Mouse (Mus musculus) testis, adult 2 months (tissue): ENCODE measurements around the gene Pcmt1. TPM values are rescaled to one million over a fixed set of nuclear protein-coding genes. Genes with fewer than 3 reads are reported as not detected.

Source experiments
- H3K27ac ChIP-seq: fragments of 200-500 bp; 2 replicates; pipeline ENCODE4 v1.5.1; 2012; ENCODE audit warnings: low read depth, low read length; ENCODE audit not compliant: control insufficient read depth, insufficient read depth
- H3K27me3 ChIP-seq: fragments of 200-500 bp; 2 replicates; pipeline ENCODE4 v1.6.1; 2012; ENCODE audit warnings: mild to moderate bottlenecking, low read length, moderate library complexity; ENCODE audit not compliant: control insufficient read depth, insufficient read depth
- H3K36me3 ChIP-seq: fragments of 200-500 bp; 2 replicates; pipeline ENCODE4 v1.6.1; 2012; ENCODE audit warnings: mild to moderate bottlenecking, low read length; ENCODE audit not compliant: control insufficient read depth, insufficient read depth
- H3K4me1 ChIP-seq: fragments of 200-500 bp; 2 replicates; pipeline ENCODE4 v1.6.1; 2012; ENCODE audit warnings: low read length; ENCODE audit not compliant: control insufficient read depth, insufficient read depth
- H3K4me3 ChIP-seq: fragments of 200-500 bp; 2 replicates; pipeline ENCODE4 v1.5.1; 2012; ENCODE audit warnings: low read depth, mild to moderate bottlenecking, low read length, moderate library complexity, mixed read lengths; ENCODE audit not compliant: control insufficient read depth
- CTCF ChIP-seq: fragments of 200-500 bp; IDR thresholded peaks from 2 replicates; pipeline ENCODE4 v1.5.1; 2012; ENCODE audit warnings: low read depth, mild to moderate bottlenecking, inconsistent platforms, low read length, moderate library complexity; ENCODE audit not compliant: control insufficient read depth, insufficient read depth, insufficient replicate concordance
- POLR2A ChIP-seq: fragments of 200-500 bp; IDR thresholded peaks from 2 replicates; pipeline ENCODE4 v1.6.1; 2012; ENCODE audit warnings: low read depth, mild to moderate bottlenecking, inconsistent platforms, low read length, moderate library complexity; ENCODE audit not compliant: control insufficient read depth
- polyA plus RNA-seq: library from polyadenylated mRNA; depleted of rRNA; stranded (reverse); fragments of >200 nt; gene quantifications from 2 replicates; pipeline ENCODE4 v1.2.3, GENCODE M21; 2012

Pcmt1 gene
- polyA plus RNA-seq, 1 experiment = 212 TPM

DNA sequence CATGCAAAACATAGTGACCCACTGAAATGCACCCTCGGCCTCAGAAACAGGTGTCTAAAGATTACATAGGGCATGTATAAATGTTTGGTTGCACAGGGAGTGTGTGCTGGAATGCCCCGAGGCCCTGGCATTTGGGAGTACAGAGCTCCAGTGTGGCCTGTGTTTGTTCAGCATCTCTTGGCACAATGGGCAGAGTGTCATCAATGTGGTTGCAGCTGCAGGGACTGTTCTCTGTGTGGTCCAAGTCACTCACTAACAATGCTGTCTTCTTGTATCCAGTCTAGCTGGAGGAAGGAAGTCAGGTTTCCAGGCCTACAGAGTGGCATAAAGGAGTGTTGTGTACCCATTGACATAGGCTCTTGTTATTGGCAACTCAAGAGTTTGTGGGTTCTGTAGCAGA, 75.8 kb downstream of the Pcmt1 start:
- H3K36me3 ChIP-seq = no peaks in the 10 kb centered on the region; the same call in 1 of the 2 replicates
- 0 out of 2 replicates have a peak, but pooled peaks cover 3% of the 10 kb centered on the region for H3K4me1 ChIP-seq
- TF ChIP-seq CTCF (no peak), POLR2A (no peak)
- no peak overlapping the region for H3K27ac ChIP-seq
- H3K27me3 ChIP-seq = no peaks in the 10 kb centered on the region
- H3K4me3 ChIP-seq = no peak overlapping the region

DNA sequence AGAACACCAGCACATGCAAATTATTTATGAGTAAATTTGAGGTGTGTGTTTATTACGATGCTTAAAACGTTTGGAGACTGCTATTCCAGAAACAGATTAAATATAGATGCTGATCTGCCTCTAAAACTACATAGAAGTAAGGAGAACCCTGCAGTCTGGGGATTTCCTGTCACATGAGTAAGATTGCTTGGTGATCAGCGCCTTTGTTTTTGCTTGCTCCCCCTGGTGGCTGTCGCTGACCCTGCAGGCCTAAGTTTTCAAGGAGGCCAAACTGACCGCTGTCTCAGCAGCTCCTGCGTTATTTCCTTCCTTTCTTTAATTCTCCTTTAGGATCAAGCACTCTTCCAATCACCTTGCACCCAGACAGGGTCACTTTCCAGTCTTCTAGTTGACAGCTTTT, 80.3 kb downstream of the Pcmt1 start:
- no peaks in the 10 kb centered on the region; the same call in 1 of the 2 replicates for H3K36me3 ChIP-seq
- no peak overlapping the region for H3K4me3 ChIP-seq
- peak; percentile 81 for TF ChIP-seq CTCF
- TF ChIP-seq POLR2A = no peak
- H3K27ac ChIP-seq = no peak overlapping the region
- no peaks in the 10 kb centered on the region for H3K27me3 ChIP-seq
- H3K4me1 ChIP-seq = no peaks in the 10 kb centered on the region

DNA sequence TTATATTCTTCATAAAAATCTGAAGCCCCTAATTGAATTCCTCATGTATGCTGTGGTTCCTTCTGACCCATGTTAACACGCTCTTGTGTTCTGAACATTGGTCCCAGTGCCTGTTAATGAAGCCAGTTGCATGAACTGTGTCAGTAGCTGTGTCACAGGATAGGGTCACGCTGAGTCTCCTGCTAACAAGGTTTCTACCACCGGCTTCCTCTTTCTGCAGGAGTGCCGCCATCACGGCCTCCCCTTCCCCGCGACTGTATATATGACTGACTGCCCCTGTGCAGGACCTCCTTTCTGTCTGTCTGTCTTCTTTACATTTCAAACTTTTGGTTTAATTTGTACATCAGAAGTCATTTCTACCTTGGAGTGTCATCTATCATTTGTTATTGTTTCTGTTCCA, 82.8 kb downstream of the Pcmt1 start:
- H3K4me3 ChIP-seq = no peak overlapping the region
- TF ChIP-seq CTCF (no peak), POLR2A (no peak)
- H3K27ac ChIP-seq = no peak overlapping the region
- H3K36me3 ChIP-seq = no peaks in the 10 kb centered on the region; the same call in 1 of the 2 replicates
- H3K27me3 ChIP-seq = no peaks in the 10 kb centered on the region
- H3K4me1 ChIP-seq = no peaks in the 10 kb centered on the region

DNA sequence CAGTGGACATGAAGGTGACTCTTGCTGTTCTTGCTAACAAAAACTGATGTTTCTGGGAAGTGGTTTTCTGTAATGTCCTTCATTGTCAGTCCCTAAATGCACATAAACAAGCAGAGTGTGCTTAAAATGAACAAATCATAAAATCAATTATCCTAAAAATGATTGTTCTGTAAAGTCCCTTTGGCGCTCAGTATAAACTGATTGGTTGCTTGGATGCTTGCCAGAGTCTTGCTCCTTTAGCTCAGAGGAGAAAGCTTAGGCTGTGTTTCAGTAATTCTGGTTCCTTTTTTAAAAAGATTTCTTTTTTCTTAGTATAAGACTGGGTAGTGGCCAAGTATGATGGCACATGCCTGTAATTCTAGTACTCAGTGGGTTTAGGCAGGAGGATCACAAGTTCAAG, 84.7 kb downstream of the Pcmt1 start:
- Histone ChIP-seq H3K27ac (no peak overlapping the region), H3K27me3 (no peaks in the 10 kb centered on the region), H3K4me3 (no peak overlapping the region), H3K4me1 (no peaks in the 10 kb centered on the region), H3K36me3 (no peaks in the 10 kb centered on the region; the same call in 1 of the 2 replicates)
- TF ChIP-seq CTCF = no peak
- TF ChIP-seq POLR2A = no peak

DNA sequence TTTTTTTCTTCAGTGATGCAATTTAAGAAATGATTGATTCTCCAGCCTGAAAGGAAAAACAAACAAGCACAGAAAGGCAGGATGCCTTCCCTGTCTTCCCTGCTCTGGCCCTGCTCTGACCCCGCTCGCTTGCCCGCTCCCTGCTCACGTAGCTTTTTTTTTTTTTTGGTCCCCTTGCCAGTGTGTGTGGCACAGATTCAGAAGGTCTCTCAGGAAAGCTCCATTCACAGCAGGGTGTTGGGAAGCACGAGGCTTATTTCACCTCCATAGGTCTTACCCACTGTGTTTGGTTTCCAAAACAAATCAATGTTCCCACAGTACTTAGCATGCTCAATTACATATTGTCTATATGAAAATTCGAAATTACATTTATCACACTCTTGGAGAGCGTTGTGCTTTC, 86.1 kb downstream of the Pcmt1 start:
- no peak overlapping the region for H3K4me3 ChIP-seq
- H3K4me1 ChIP-seq = peaks cover 5% of the 10 kb centered on the region
- no peak overlapping the region for H3K27ac ChIP-seq
- no peaks in the 10 kb centered on the region for H3K27me3 ChIP-seq
- H3K36me3 ChIP-seq = no peaks in the 10 kb centered on the region; the same call in 1 of the 2 replicates
- TF ChIP-seq POLR2A = no peak
- no peak for TF ChIP-seq CTCF

DNA sequence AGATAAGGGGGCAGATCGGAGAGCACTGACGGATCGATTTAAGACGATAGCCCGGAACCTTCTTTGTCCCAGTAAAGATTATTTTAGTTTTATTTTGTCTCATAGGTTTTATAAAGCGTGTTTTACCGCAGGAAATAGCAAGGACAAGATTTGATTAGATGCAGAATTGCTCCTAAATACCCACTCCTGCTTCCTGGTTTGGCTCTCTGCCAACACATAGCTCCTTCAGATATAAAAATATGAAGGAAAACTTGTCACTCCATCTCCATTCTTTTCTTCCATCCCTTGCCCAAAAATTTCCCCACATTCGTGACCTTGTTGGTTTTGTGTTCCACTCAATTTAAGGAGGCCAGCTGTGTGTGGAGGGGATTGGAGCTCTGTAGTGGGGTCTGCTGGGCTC, 90.1 kb downstream of the Pcmt1 start:
- Histone ChIP-seq H3K36me3 (no peaks in the 10 kb centered on the region; the same call in 1 of the 2 replicates), H3K27ac (no peak overlapping the region), H3K4me3 (no peak overlapping the region), H3K27me3 (no peaks in the 10 kb centered on the region), H3K4me1 (peaks cover 7% of the 10 kb centered on the region)
- no peak for TF ChIP-seq POLR2A
- TF ChIP-seq CTCF = no peak

DNA sequence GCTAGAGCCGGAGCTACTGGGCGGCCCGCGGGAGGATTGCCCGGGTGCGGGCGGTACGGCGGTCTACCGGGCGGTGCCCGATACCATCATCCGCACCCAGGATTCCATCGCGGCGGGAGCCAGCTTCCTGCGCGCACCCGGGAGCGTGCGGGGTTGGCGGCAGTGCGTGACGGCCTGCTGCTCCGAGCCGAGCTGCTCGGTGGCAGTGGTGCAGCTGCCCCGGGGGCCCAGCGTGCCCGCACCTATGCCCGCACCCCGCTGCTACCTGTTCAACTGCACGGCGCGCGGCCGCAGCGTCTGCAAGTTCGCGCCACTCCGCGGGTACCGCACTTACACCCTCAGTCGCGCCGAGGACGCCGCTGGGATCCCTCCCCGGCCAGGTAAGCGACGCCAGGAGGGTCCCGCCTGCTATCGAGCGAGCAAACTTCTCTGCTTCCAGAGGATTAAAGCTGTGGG, 90.7 kb downstream of the Pcmt1 start:
- TF ChIP-seq CTCF = no peak
- TF ChIP-seq POLR2A = no peak
- H3K36me3 ChIP-seq = no peaks in the 10 kb centered on the region; the same call in 1 of the 2 replicates
- peak overlapping the region; percentile 97 for H3K4me3 ChIP-seq
- peaks cover 7% of the 10 kb centered on the region for H3K4me1 ChIP-seq
- H3K27ac ChIP-seq = no peak overlapping the region
- no peaks in the 10 kb centered on the region for H3K27me3 ChIP-seq

DNA sequence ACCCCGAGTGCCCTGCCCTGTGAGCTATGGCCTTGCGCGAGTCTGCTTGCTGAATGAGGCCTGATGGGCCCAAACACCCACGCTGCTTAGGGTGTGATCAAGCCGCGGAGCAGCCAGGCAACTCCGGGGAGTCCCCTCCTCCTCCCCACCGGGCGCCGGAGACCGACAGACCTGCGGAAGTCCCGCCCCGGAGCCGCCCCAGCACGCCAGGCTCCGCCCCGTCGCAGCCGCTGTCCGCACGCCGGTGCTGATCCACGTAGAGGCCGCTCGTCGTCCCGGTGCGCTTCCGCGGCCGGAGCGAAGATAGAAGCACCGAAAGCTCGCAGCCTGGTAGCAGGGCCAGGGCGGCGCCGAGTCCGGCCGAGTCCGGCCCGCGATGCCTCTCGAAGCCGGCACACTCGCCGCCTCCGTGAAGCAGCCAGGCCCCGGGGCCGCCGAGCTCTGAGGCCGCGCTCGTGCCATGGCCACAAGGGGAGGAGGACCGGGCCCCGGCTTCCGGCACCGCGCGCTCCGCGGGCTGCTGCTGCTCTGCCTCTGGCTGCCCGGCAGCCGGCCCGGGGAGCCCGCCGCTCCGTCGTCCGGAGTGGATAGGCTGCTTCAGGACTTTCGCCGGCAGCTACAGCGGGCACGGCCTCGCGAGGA, 91.2 kb downstream of the Pcmt1 start, which contains the start of gene Lrp11:
Lrp11 (plus strand) TSS at position 209 of the 642 bp plus-strand sequence.
- TF ChIP-seq POLR2A (no peak; the same call in none of the 2 replicates), CTCF (no peak)
- H3K4me3 ChIP-seq = peak within 1 kb of the TSS; percentile 97
- H3K36me3 ChIP-seq = no peaks in the 10 kb centered on the region; the same call in 1 of the 2 replicates
- H3K4me1 ChIP-seq = peaks cover 7% of the 10 kb centered on the region
- H3K27me3 ChIP-seq = no peaks in the 10 kb centered on the region
- H3K27ac ChIP-seq = no peak within 1 kb of the TSS; the same call in 1 of the 2 replicates
